Mouse (Mus musculus): ENCODE results near the gene Chek2. TPM values are rescaled to one million over a fixed set of nuclear protein-coding genes. Genes with fewer than 3 reads are reported as not detected.

Chek2 gene
- polyA plus RNA-seq (2015; fragmentation: Nextera tagmentation; extraction: Ambion mirVana) = 20.7 and 23.6 TPM in 2 replicates

- peaks cover 29% of the 10 kb centered on the region for H3K36me3 ChIP-seq
- ATAC-seq (ENCODE audit: low FRiP score, low read depth) = peak; percentile 98
- peak within 1 kb of the TSS; percentile 71 for H3K4me3 ChIP-seq
- no peaks in the 10 kb centered on the region for H3K9me3 ChIP-seq
- peak within 1 kb of the TSS; percentile 78 for H3K4me2 ChIP-seq (replicated peaks)
- no peaks in the 10 kb centered on the region for H3K27me3 ChIP-seq
- under 1% methylated on average over 41 of the region's 41 CpGs for WGBS
- H3K27ac ChIP-seq = peak within 1 kb of the TSS; percentile 84
- peak within 1 kb of the TSS; percentile 80 for H3K9ac ChIP-seq
- peaks cover 17% of the 10 kb centered on the region; the same call in 1 of the 2 replicates for H3K4me1 ChIP-seq
These were observed at the start of gene Chek2, which contains the start of gene Hscb for GRCm38 (mm10) chr5:110839678-110840365. Chek2 (plus strand) TSS chr5:110839979. Hscb (minus strand) TSS chr5:110839777.

GRCm38 (mm10) chr5:110794363-110794762 is 45.4 kb upstream of the Chek2 start:
- Histone ChIP-seq H3K4me3 (no peak overlapping the region), H3K27ac (no peak overlapping the region), H3K4me2 (replicated peaks) (no peak overlapping the region), H3K9ac (no peak overlapping the region), H3K9me3 (no peaks in the 10 kb centered on the region), H3K27me3 (no peaks in the 10 kb centered on the region), H3K4me1 (0 out of 2 replicates have a peak, but pooled peaks cover 3% of the 10 kb centered on the region), H3K36me3 (peaks cover 100% of the 10 kb centered on the region)
- ATAC-seq (ENCODE audit: low FRiP score, low read depth) = no peak
- WGBS = 90% methylated on average over 7 of the region's 7 CpGs

GRCm38 (mm10) chr5:110797696-110798095 is 42.1 kb upstream of the Chek2 start:
- H3K4me1 ChIP-seq = peaks cover 5% of the 10 kb centered on the region; the same call in 1 of the 2 replicates
- H3K27me3 ChIP-seq = no peaks in the 10 kb centered on the region
- H3K36me3 ChIP-seq = peaks cover 100% of the 10 kb centered on the region
- no peak for ATAC-seq (ENCODE audit: low FRiP score, low read depth)
- H3K27ac ChIP-seq = no peak overlapping the region
- H3K4me2 ChIP-seq (replicated peaks) = no peak overlapping the region
- H3K9ac ChIP-seq = no peak overlapping the region
- 81% methylated on average over 4 of the region's 4 CpGs for WGBS
- H3K9me3 ChIP-seq = no peaks in the 10 kb centered on the region
- no peak overlapping the region for H3K4me3 ChIP-seq

- Histone ChIP-seq H3K4me1 (peaks cover 22% of the 10 kb centered on the region), H3K9ac (no peak overlapping the region; the same call in 1 of the 2 replicates), H3K27me3 (no peaks in the 10 kb centered on the region), H3K27ac (no peak overlapping the region), H3K4me3 (no peak overlapping the region), H3K4me2 (replicated peaks) (no peak overlapping the region), H3K36me3 (peaks cover 98% of the 10 kb centered on the region), H3K9me3 (no peaks in the 10 kb centered on the region)
- ATAC-seq (ENCODE audit: low FRiP score, low read depth) = no peak
- WGBS = 85% methylated on average over 3 of the region's 3 CpGs
These were observed 38.6 kb upstream of the Chek2 start for GRCm38 (mm10) chr5:110801036-110801624.

GRCm38 (mm10) chr5:110802186-110802585 is 37.6 kb upstream of the Chek2 start:
- Histone ChIP-seq H3K27me3 (no peaks in the 10 kb centered on the region), H3K9ac (no peak overlapping the region), H3K9me3 (no peaks in the 10 kb centered on the region), H3K4me2 (replicated peaks) (no peak overlapping the region), H3K27ac (no peak overlapping the region), H3K36me3 (peaks cover 94% of the 10 kb centered on the region), H3K4me1 (peaks cover 32% of the 10 kb centered on the region), H3K4me3 (no peak overlapping the region)
- WGBS = 85% methylated on average over 4 of the region's 4 CpGs
- ATAC-seq (ENCODE audit: low FRiP score, low read depth) = no peak

GRCm38 (mm10) chr5:110802809-110803208 is 37.0 kb upstream of the Chek2 start:
- no peak for ATAC-seq (ENCODE audit: low FRiP score, low read depth)
- Histone ChIP-seq H3K9me3 (no peaks in the 10 kb centered on the region), H3K27me3 (no peaks in the 10 kb centered on the region), H3K27ac (no peak overlapping the region), H3K9ac (no peak overlapping the region), H3K4me2 (replicated peaks) (no peak overlapping the region), H3K4me1 (peaks cover 37% of the 10 kb centered on the region), H3K36me3 (peaks cover 94% of the 10 kb centered on the region), H3K4me3 (no peak overlapping the region)

GRCm38 (mm10) chr5:110804012-110804743 is 35.6 kb upstream of the Chek2 start:
- Histone ChIP-seq H3K27me3 (no peaks in the 10 kb centered on the region), H3K4me3 (no peak overlapping the region), H3K4me1 (peaks cover 50% of the 10 kb centered on the region), H3K4me2 (replicated peaks) (no peak overlapping the region), H3K27ac (no peak overlapping the region), H3K9me3 (no peaks in the 10 kb centered on the region), H3K36me3 (peaks cover 80% of the 10 kb centered on the region), H3K9ac (no peak overlapping the region)
- no peak for ATAC-seq (ENCODE audit: low FRiP score, low read depth)
- 80% methylated on average over 7 of the region's 7 CpGs for WGBS

- H3K36me3 ChIP-seq = peaks cover 60% of the 10 kb centered on the region
- H3K27me3 ChIP-seq = no peaks in the 10 kb centered on the region
- peaks cover 50% of the 10 kb centered on the region for H3K4me1 ChIP-seq
- ATAC-seq (ENCODE audit: low FRiP score, low read depth) = no peak
- H3K4me2 ChIP-seq (replicated peaks) = 0 out of 2 replicates have a peak overlapping the region, but pooled peaks have one; percentile 94
- H3K9me3 ChIP-seq = no peaks in the 10 kb centered on the region
- 83% methylated on average over 4 of the region's 4 CpGs for WGBS
- H3K27ac ChIP-seq = no peak overlapping the region
- no peak overlapping the region for H3K9ac ChIP-seq
- H3K4me3 ChIP-seq = no peak overlapping the region
These were observed 33.6 kb upstream of the Chek2 start for GRCm38 (mm10) chr5:110806154-110806553.

GRCm38 (mm10) chr5:110806676-110807075 is 33.1 kb upstream of the Chek2 start:
- no peak for ATAC-seq (ENCODE audit: low FRiP score, low read depth)
- H3K4me2 ChIP-seq (replicated peaks) = peak overlapping the region; percentile 94
- no peak overlapping the region for H3K27ac ChIP-seq
- H3K27me3 ChIP-seq = no peaks in the 10 kb centered on the region
- peaks cover 50% of the 10 kb centered on the region for H3K4me1 ChIP-seq
- 65% methylated on average over 1 of the region's 1 CpGs for WGBS
- H3K36me3 ChIP-seq = peaks cover 55% of the 10 kb centered on the region
- H3K4me3 ChIP-seq = no peak overlapping the region
- H3K9me3 ChIP-seq = no peaks in the 10 kb centered on the region
- peak overlapping the region; percentile 31; the same call in 1 of the 2 replicates for H3K9ac ChIP-seq

GRCm38 (mm10) chr5:110807453-110807852 is 32.3 kb upstream of the Chek2 start:
- H3K4me3 ChIP-seq = peak overlapping the region; percentile 94
- H3K27me3 ChIP-seq = no peaks in the 10 kb centered on the region
- no peak for ATAC-seq (ENCODE audit: low FRiP score, low read depth)
- peaks cover 47% of the 10 kb centered on the region for H3K4me1 ChIP-seq
- no peak overlapping the region for H3K27ac ChIP-seq
- H3K9ac ChIP-seq = peak overlapping the region; percentile 98
- peak overlapping the region; percentile 94 for H3K4me2 ChIP-seq (replicated peaks)
- peaks cover 47% of the 10 kb centered on the region for H3K36me3 ChIP-seq
- no peaks in the 10 kb centered on the region for H3K9me3 ChIP-seq
- WGBS = 86% methylated on average over 4 of the region's 4 CpGs

- peaks cover 47% of the 10 kb centered on the region for H3K4me1 ChIP-seq
- peak overlapping the region; percentile 94 for H3K4me3 ChIP-seq
- ATAC-seq (ENCODE audit: low FRiP score, low read depth) = peak; percentile 31; the same call in 1 of the 2 replicates
- peak overlapping the region; percentile 98 for H3K9ac ChIP-seq
- H3K36me3 ChIP-seq = peaks cover 40% of the 10 kb centered on the region
- no peaks in the 10 kb centered on the region for H3K27me3 ChIP-seq
- H3K27ac ChIP-seq = no peak overlapping the region; the same call in 1 of the 2 replicates
- WGBS = 3% methylated on average over 14 of the region's 14 CpGs
- H3K9me3 ChIP-seq = no peaks in the 10 kb centered on the region
- H3K4me2 ChIP-seq (replicated peaks) = peak overlapping the region; percentile 94
These were observed 31.6 kb upstream of the Chek2 start for GRCm38 (mm10) chr5:110808061-110808631.

Measured in limb, embryonic 13.5 days (tissue).